ENCODE assay signal across 8 mouse cellular contexts in genomic region chr7:44986192-44986878, GRCm38 (mm10). TPM values are rescaled to one million over a fixed set of nuclear protein-coding genes. Genes with fewer than 3 reads are reported as not detected.
DNase-seq lines count a peak whose midpoint lies in the region; ATAC-seq and TF ChIP-seq lines count a peak whose summit lies in the region.

TSS of gene Prmt1 (minus strand) at chr7:44986568.

- peak; percentile 100 for DNase-seq in CD4-positive helper T cell, adult 2 months (ENCODE audit: low read depth, low spot score)
- DNase-seq in brain, embryonic 18.5 days (ENCODE audit: low read depth, low spot score) = peak; percentile 100
- peak; percentile 100 for DNase-seq in kidney, postnatal 0 days (ENCODE audit: low spot score)
- peak; percentile 94 for DNase-seq in liver, embryonic 11.5 days (ENCODE audit: low spot score)
- DNase-seq in naive thymus-derived CD4-positive, alpha-beta T cell, adult 2 months (ENCODE audit: low read depth) = peak; percentile 100

- WGBS in heart, embryonic 12.5 days = under 1% methylated on average over 42 of the region's 42 CpGs
- WGBS in kidney, postnatal 0 days = under 1% methylated on average over 42 of the region's 42 CpGs
- 1% methylated on average over 42 of the region's 42 CpGs for WGBS in liver, embryonic 11.5 days
- WGBS in stomach, embryonic 14.5 days = under 1% methylated on average over 39 of the region's 42 CpGs

- peaks cover 39% of the 10 kb centered on the region for H3K4me1 ChIP-seq in heart, embryonic 12.5 days (replicated peaks)
- peaks cover 19% of the 10 kb centered on the region; the same call in 1 of the 2 replicates for H3K4me1 ChIP-seq in kidney, postnatal 0 days (replicated peaks; ENCODE audit: insufficient read depth, low read length)
- peaks cover 25% of the 10 kb centered on the region for H3K4me1 ChIP-seq in liver, embryonic 11.5 days (replicated peaks; ENCODE audit: control insufficient read depth, insufficient read depth, low read length)
- peaks cover 24% of the 10 kb centered on the region for H3K4me1 ChIP-seq in stomach, embryonic 14.5 days (ENCODE audit: control insufficient read depth, insufficient read depth, low read length)

- H3K27me3 ChIP-seq in heart, embryonic 12.5 days (replicated peaks) = no peaks in the 10 kb centered on the region
- no peaks in the 10 kb centered on the region for H3K27me3 ChIP-seq in kidney, postnatal 0 days (ENCODE audit: insufficient read depth, low read length)
- H3K27me3 ChIP-seq in liver, embryonic 11.5 days (replicated peaks; ENCODE audit: control insufficient read depth, insufficient read depth, low read length) = no peaks in the 10 kb centered on the region
- H3K27me3 ChIP-seq in stomach, embryonic 14.5 days (ENCODE audit: control insufficient read depth, insufficient read depth, low read length) = no peaks in the 10 kb centered on the region

- peaks cover 43% of the 10 kb centered on the region for H3K36me3 ChIP-seq in heart, embryonic 12.5 days
- peaks cover 10% of the 10 kb centered on the region; the same call in 1 of the 2 replicates for H3K36me3 ChIP-seq in kidney, postnatal 0 days (ENCODE audit: insufficient read depth, low read length)
- peaks cover 23% of the 10 kb centered on the region for H3K36me3 ChIP-seq in liver, embryonic 11.5 days (ENCODE audit: control insufficient read depth, insufficient read depth, low read length)
- H3K36me3 ChIP-seq in stomach, embryonic 14.5 days (ENCODE audit: control insufficient read depth, insufficient read depth, low read length) = peaks cover 26% of the 10 kb centered on the region

- peak; percentile 89 for ATAC-seq in erythroid progenitor cell, adult 5-6 weeks (replicated peaks; ENCODE audit: low FRiP score, poor library complexity, severe bottlenecking)
- peak; percentile 95 for ATAC-seq in heart, embryonic 12.5 days (ENCODE audit: insufficient number of reproducible peaks, low FRiP score)
- peak; percentile 95 for ATAC-seq in kidney, postnatal 0 days (replicated peaks; ENCODE audit: low FRiP score, low read depth)
- peak; percentile 94 for ATAC-seq in liver, embryonic 11.5 days (replicated peaks; ENCODE audit: low FRiP score)
- peak; percentile 96 for ATAC-seq in stomach, embryonic 14.5 days (ENCODE audit: insufficient number of reproducible peaks, insufficient read depth, low FRiP score, low read depth)

- peak within 1 kb of the TSS; percentile 76 for H3K4me2 ChIP-seq in heart, embryonic 12.5 days
- H3K4me2 ChIP-seq in kidney, postnatal 0 days (ENCODE audit: low read length) = peak within 1 kb of the TSS; percentile 86
- H3K4me2 ChIP-seq in liver, embryonic 11.5 days = peak within 1 kb of the TSS; percentile 77
- peak within 1 kb of the TSS; percentile 65 for H3K4me2 ChIP-seq in stomach, embryonic 14.5 days (replicated peaks; ENCODE audit: low read depth, low read length)

- peak within 1 kb of the TSS; percentile 94 for H3K9ac ChIP-seq in heart, embryonic 12.5 days
- H3K9ac ChIP-seq in kidney, postnatal 0 days (ENCODE audit: low read depth, low read length) = peak within 1 kb of the TSS; percentile 97
- H3K9ac ChIP-seq in liver, embryonic 11.5 days (ENCODE audit: low read depth, low read length) = peak within 1 kb of the TSS; percentile 99
- peak within 1 kb of the TSS; percentile 98 for H3K9ac ChIP-seq in stomach, embryonic 14.5 days (replicated peaks; ENCODE audit: low read depth, low read length)

- no peaks in the 10 kb centered on the region for H3K9me3 ChIP-seq in heart, embryonic 12.5 days (replicated peaks)
- H3K9me3 ChIP-seq in kidney, postnatal 0 days (replicated peaks; ENCODE audit: low read length) = no peaks in the 10 kb centered on the region
- no peaks in the 10 kb centered on the region for H3K9me3 ChIP-seq in liver, embryonic 11.5 days (ENCODE audit: control insufficient read depth, low read length)
- H3K9me3 ChIP-seq in stomach, embryonic 14.5 days (ENCODE audit: control insufficient read depth, low read depth, low read length) = no peaks in the 10 kb centered on the region

- no peak for TF ChIP-seq CTCF in kidney, postnatal 0 days (IDR thresholded peaks at IDR 0.05; ENCODE audit: low read depth)

- H3K4me3 ChIP-seq in heart, embryonic 12.5 days = peak within 1 kb of the TSS; percentile 85
- peak within 1 kb of the TSS; percentile 97 for H3K4me3 ChIP-seq in kidney, postnatal 0 days (replicated peaks; ENCODE audit: low read depth, low read length)
- peak within 1 kb of the TSS; percentile 97 for H3K4me3 ChIP-seq in liver, embryonic 11.5 days (ENCODE audit: low read depth, low read length)
- H3K4me3 ChIP-seq in stomach, embryonic 14.5 days (ENCODE audit: low read depth, low read length) = peak within 1 kb of the TSS; percentile 98

- peak within 1 kb of the TSS; percentile 95 for H3K27ac ChIP-seq in heart, embryonic 12.5 days (ENCODE audit: poor library complexity, severe bottlenecking)
- H3K27ac ChIP-seq in kidney, postnatal 0 days = peak within 1 kb of the TSS; percentile 96
- H3K27ac ChIP-seq in liver, embryonic 11.5 days (ENCODE audit: low read depth, low read length) = peak within 1 kb of the TSS; percentile 95
- H3K27ac ChIP-seq in stomach, embryonic 14.5 days (ENCODE audit: low read length) = peak within 1 kb of the TSS; percentile 95

RNA-seq across cellular contexts. Expression of gene Prmt1, which starts in this region (rescaled TPM):
- total RNA-seq in erythroid progenitor cell, adult 5-6 weeks (2015; ENCODE audit: low replicate concordance) = 17.3 and 28.9 TPM in 2 replicates
- 2.3 and 25.4 TPM in 2 replicates for total RNA-seq in erythroid progenitor cell, adult 5-6 weeks (2017; ENCODE audit: low replicate concordance)
- polyA plus RNA-seq in heart, embryonic 12.5 days (2016; fragmentation: Nextera tagmentation; extraction: Ambion mirVana) = 377 and 394 TPM in 2 replicates
- 414 and 449 TPM in 2 replicates for polyA plus RNA-seq in kidney, postnatal 0 days (2015; fragmentation: Nextera tagmentation; extraction: Ambion mirVana)
- polyA plus RNA-seq in liver, embryonic 11.5 days (2014; fragmentation: Nextera tagmentation; extraction: Ambion mirVana) = 175 and 186 TPM in 2 replicates
- 165 and 186 TPM in 2 replicates for polyA plus RNA-seq in stomach, embryonic 14.5 days (2014; fragmentation: Nextera tagmentation; extraction: Ambion mirVana)

Comparison
In these comparisons a context has a peak if more than half of its experiments do, and no peak if none do; other contexts are left out.
1. Peak in every context shown above with its lines: DNase-seq, ATAC-seq, H3K4me3 ChIP-seq and H3K27ac ChIP-seq.